Comparison of ENCODE assay signal across 11 mouse cellular contexts in the genomic region with DNA sequence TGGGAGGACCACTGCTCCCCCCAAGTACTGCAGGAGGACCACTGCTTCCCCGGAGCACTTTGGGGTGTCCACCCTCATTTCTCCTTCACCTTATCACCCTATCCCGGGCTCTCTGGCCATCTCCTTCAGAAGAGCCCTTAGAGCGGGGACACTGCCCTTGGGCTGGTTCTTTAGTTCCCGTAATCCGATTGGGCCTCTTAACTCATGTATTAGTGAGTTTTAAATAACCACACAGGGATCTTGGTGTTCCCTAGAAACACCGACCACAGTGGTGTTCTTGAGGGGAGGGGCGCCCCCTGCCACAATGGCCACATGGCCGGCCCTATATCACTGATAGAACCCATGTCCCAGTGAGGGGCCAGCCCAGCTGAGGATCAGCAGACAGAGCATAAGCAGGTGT.
"Had no signal": no experiment of that assay in that cellular context is flagged by ENCODE, and none has a peak within 500 bp of the region (broad histone marks: within the 10 kb centered on the region; RNA-seq: fewer than 3 reads in every experiment).

No protein-coding gene starts in this region.

- DNase-seq: right cerebral cortex, adult 18-20 months; right cerebral cortex, postnatal 14 days; right cerebral cortex, postnatal 25 days; right cerebral cortex, postnatal 4 days; spleen, adult 18-20 months; thymus, adult 18-20 months; thymus, adult 2 months; thymus, postnatal 14 days; thymus, postnatal 25 days; thymus, postnatal 36 days; thymus, postnatal 4 days had no signal
